Mouse (Mus musculus) frontal cortex, adult 2 months (tissue): Measurements from ENCODE around the gene Htt. TPM values are rescaled to one million over a fixed set of nuclear protein-coding genes. Genes with fewer than 3 reads are reported as not detected.

Experiments
- polyA plus RNA-seq: library from polyadenylated mRNA; depleted of rRNA; stranded (reverse); fragments of >200 nt; gene quantifications from 2 replicates; pipeline ENCODE4 v1.2.3, GENCODE M21; 2012; rRNA removed

Htt gene
- polyA plus RNA-seq, 1 experiment: 44.8 TPM

Other genes starting within 250 kb of the Htt start
- 28.9 and 38.8 TPM in 2 replicates for gene Tnip2, start 247.7 kb upstream of the Htt start, polyA plus RNA-seq
- 3.5 and 4.8 TPM in 2 replicates for gene Sh3bp2, start 235.9 kb upstream of the Htt start, polyA plus RNA-seq
- 331 and 332 TPM in 2 replicates for gene Add1, start 188.1 kb upstream of the Htt start, polyA plus RNA-seq
- gene Mfsd10, start 124.5 kb upstream of the Htt start, polyA plus RNA-seq: 108 and 113 TPM in 2 replicates
- 19.7 and 20.1 TPM in 2 replicates for gene Nop14, start 101.6 kb upstream of the Htt start, polyA plus RNA-seq
- 3.9 and 4.3 TPM in 2 replicates for gene Grk4, start 101.4 kb upstream of the Htt start, polyA plus RNA-seq
- gene Msantd1, start 146.3 kb downstream of the Htt start, polyA plus RNA-seq: 8.1 and 9.0 TPM in 2 replicates
- gene Rgs12, start 187.7 kb downstream of the Htt start, polyA plus RNA-seq: 58.1 and 62.0 TPM in 2 replicates